Mouse (Mus musculus) neural tube, embryonic 14.5 days (tissue): ENCODE measurements at regions not wholly inside any gene's neighbourhood (a gene's known extent, or its start where the extent isn't known, plus 50 kb on each side); places are given as distances from the start of the nearest gene placed in this dataset.

Source experiments
- ATAC-seq: fragments of 200-750 bp; cut with Nextera tagmentation; 2 replicates; pipeline ENCODE4 v1.8.0; 2017; ENCODE audit warnings: low read depth, mild to moderate bottlenecking, moderate TSS enrichment, moderate library complexity
- H3K27ac ChIP-seq: fragments of 300-500 bp; sonication (generic); 2 replicates; pipeline ENCODE4 v1.5.1; 2014; ENCODE audit warnings: low read depth, mild to moderate bottlenecking, control low read depth, low read length, moderate library complexity, mixed read lengths
- H3K27me3 ChIP-seq: fragments of 300-500 bp; sonication (generic); 2 replicates; pipeline ENCODE4 v1.6.1; 2014; ENCODE audit warnings: low read length; ENCODE audit not compliant: control insufficient read depth, insufficient read depth
- H3K36me3 ChIP-seq: fragments of 300-500 bp; sonication (generic); 2 replicates; pipeline ENCODE4 v1.6.1; 2014; ENCODE audit warnings: low read length, mixed read lengths; ENCODE audit not compliant: control insufficient read depth, insufficient read depth
- H3K4me1 ChIP-seq: fragments of 300-500 bp; sonication (generic); 2 replicates; pipeline ENCODE4 v1.6.1; 2014; ENCODE audit warnings: low read length; ENCODE audit not compliant: control insufficient read depth, insufficient read depth
- H3K4me2 ChIP-seq: fragments of 300-500 bp; sonication (generic); 2 replicates; pipeline ENCODE4 v1.6.1; 2014; ENCODE audit warnings: mild to moderate bottlenecking, low read depth, low read length, control low read depth
- H3K4me3 ChIP-seq: fragments of 300-500 bp; sonication (generic); 2 replicates; pipeline ENCODE4 v1.5.1; 2014; ENCODE audit warnings: low read depth, low read length, control low read depth, mixed read lengths
- H3K9ac ChIP-seq: fragments of 300-500 bp; sonication (generic); replicated peaks from 2 replicates; pipeline ENCODE4 v1.6.1; 2014; ENCODE audit warnings: low read depth, mild to moderate bottlenecking, control low read depth, low read length, mixed read lengths
- H3K9me3 ChIP-seq: fragments of 300-500 bp; sonication (generic); 2 replicates; pipeline ENCODE4 v1.6.1; 2016; ENCODE audit warnings: low read length; ENCODE audit not compliant: control insufficient read depth
- WGBS: fragments of 180-500 bp; shearing (Covaris S2); extraction: QIAGEN DNeasy Blood & Tissue Kit; methylation state at CpG from one replicate; pipeline ENCODE4 v1.1.7; 2014; 5-methylcytosine and 5-hydroxymethylcytosine counted together

GRCm38 (mm10) chr17:83160296-83160695 lies 54.8 kb upstream of the Pkdcc start:
- H3K9me3 ChIP-seq: no peaks in the 10 kb centered on the region
- no peak overlapping the region for H3K9ac ChIP-seq
- no peaks in the 10 kb centered on the region for H3K4me1 ChIP-seq
- no peak for ATAC-seq
- H3K4me2 ChIP-seq: no peak overlapping the region
- H3K4me3 ChIP-seq: no peak overlapping the region
- no peaks in the 10 kb centered on the region for H3K36me3 ChIP-seq
- no peaks in the 10 kb centered on the region for H3K27me3 ChIP-seq
- WGBS: 91% methylated on average over 4 of the region's 4 CpGs
- no peak overlapping the region for H3K27ac ChIP-seq

GRCm38 (mm10) chr17:83161731-83162130 lies 53.4 kb upstream of the Pkdcc start:
- Histone ChIP-seq H3K36me3 (no peaks in the 10 kb centered on the region), H3K9ac (no peak overlapping the region), H3K27ac (no peak overlapping the region), H3K9me3 (no peaks in the 10 kb centered on the region), H3K27me3 (no peaks in the 10 kb centered on the region), H3K4me3 (no peak overlapping the region), H3K4me1 (peaks cover 4% of the 10 kb centered on the region; the same call in 1 of the 2 replicates), H3K4me2 (no peak overlapping the region)
- WGBS: 78% methylated on average over 2 of the region's 2 CpGs
- ATAC-seq: no peak

GRCm38 (mm10) chr17:83163952-83164560 lies 51.0 kb upstream of the Pkdcc start:
- no peak overlapping the region for H3K27ac ChIP-seq
- 33% methylated on average over 9 of the region's 9 CpGs for WGBS
- H3K4me1 ChIP-seq: peaks cover 8% of the 10 kb centered on the region; the same call in 1 of the 2 replicates
- H3K9ac ChIP-seq: no peak overlapping the region
- H3K4me2 ChIP-seq: no peak overlapping the region
- no peaks in the 10 kb centered on the region for H3K36me3 ChIP-seq
- no peaks in the 10 kb centered on the region for H3K9me3 ChIP-seq
- ATAC-seq: no peak
- no peak overlapping the region for H3K4me3 ChIP-seq
- no peaks in the 10 kb centered on the region for H3K27me3 ChIP-seq

- Histone ChIP-seq H3K27ac (no peak overlapping the region), H3K9me3 (no peaks in the 10 kb centered on the region), H3K27me3 (no peaks in the 10 kb centered on the region), H3K4me2 (no peak overlapping the region), H3K4me1 (peaks cover 8% of the 10 kb centered on the region; the same call in 1 of the 2 replicates), H3K4me3 (no peak overlapping the region), H3K9ac (no peak overlapping the region), H3K36me3 (no peaks in the 10 kb centered on the region)
- no peak for ATAC-seq
- 21% methylated on average over 4 of the region's 4 CpGs for WGBS
Measured at GRCm38 (mm10) chr17:83164728-83165127, 50.4 kb upstream of the Pkdcc start.

- Histone ChIP-seq H3K4me3 (no peak overlapping the region), H3K27ac (no peak overlapping the region), H3K36me3 (no peaks in the 10 kb centered on the region), H3K9ac (no peak overlapping the region), H3K4me1 (peaks cover 8% of the 10 kb centered on the region; the same call in 1 of the 2 replicates), H3K9me3 (no peaks in the 10 kb centered on the region), H3K27me3 (no peaks in the 10 kb centered on the region), H3K4me2 (no peak overlapping the region)
- 78% methylated on average over 4 of the region's 4 CpGs for WGBS
- ATAC-seq: no peak
Measured at GRCm38 (mm10) chr17:83165140-83165539, 50.0 kb upstream of the Pkdcc start.
